Mouse (Mus musculus): Measurements from ENCODE around the gene Tmem39a.

Gene Tmem39a

DNA sequence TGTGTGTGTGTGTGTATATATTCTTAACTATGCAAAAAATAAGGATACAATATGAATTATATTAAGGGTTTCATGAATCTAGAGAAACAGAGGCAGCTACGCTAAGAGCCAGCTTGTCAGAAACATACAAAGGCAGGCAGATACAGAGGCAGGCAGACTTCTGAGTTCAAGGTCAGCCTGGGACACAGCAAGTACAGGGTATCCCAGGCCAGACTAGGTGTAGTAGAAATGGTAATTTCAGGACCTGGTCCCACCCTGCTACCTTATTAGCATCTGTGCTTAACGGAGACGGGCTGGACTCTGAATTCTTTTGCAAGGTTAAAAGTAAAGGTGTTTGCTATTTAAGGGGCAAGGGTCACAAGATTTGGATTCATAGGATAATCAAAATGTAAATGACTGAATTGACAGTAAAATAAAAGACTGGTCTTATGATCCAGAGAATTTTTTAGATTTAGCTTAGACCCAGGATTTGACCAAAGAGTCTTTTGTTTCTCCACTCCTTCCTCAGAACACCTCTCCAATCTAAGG is at the start of gene Tmem39a:
Gene Tmem39a (plus strand): TSS at position 478 of the 528 bp plus-strand sequence.
- no peak for DNase-seq (ENCODE audit: low read depth, low spot score)

DNA sequence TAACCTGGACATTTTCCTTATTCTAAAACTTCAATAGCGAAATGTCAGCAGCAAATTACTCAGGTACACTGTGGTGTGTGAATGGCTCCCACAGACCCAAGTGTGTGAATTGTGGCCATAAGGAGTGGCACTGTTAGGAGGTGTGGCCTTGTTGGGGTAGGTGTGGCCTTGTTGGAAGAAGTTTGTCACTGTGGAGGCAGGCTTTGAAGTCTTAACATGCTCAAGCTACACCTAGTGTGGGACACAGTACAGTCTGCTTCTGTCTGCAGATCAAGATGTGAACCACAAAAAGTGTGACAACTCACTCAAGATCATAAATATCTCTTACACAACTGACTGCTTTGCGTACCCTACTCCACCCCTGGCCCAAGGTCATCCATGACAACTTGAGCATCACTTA is 47.7 kb upstream of the Tmem39a start:
- no peak for DNase-seq (ENCODE audit: low read depth, low spot score)

DNA sequence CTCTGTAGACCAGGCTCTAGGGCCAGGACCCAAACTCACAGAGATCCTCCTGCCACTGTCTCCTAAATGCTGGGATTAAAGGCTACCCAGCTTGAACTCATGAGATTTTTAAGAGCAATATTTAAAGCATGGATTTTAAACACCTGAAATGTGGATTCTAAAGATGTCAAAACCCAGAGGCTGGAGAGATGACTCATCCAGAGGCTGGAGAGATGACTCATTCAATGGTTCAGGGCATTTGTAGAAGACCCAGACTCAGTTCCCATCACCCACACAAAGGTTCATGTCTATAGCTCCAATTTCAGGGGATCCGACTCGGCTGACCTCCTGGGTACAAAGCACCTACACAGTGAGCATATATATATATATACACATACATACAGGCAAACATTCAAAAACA is 39.4 kb upstream of the Tmem39a start:
- DNase-seq (ENCODE audit: low read depth, low spot score) = no peak

DNA sequence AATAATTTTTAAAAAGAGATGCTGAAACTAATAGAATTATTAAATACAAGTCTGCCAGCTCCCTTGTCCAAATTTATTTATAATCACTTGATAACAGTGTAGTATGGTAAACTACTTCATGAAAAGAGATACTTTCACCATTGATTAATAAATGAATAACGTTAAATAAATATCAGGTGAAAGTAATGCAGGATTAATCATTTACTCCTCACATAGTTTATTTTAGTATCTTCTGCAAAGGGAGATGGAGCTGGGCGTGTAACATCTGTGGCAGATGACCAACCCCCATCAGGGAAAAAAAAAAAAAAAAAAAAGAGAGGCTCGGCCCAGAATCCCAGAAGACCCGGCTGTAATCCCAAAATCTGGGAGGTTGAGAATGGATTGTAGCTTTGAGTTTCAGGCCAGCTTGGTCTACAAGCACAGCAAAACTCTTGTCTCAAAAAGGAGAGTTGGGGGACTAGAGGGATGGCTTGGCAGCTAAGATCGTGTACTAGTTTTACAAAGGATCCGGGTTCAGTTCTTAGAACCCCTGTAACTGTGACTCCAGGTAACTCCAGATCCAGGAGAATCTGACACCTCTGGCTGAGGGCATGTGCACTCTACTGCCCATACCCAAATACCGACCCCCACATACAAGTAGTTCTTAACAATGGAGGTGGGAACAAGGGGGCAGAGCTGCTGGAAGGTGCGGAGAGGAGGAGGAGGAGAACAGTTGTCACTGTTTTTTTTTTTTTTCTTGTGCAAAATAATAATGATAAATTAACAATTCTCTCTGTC is 37.1 kb upstream of the Tmem39a start:
- no peak for DNase-seq (ENCODE audit: low read depth, low spot score)

DNA sequence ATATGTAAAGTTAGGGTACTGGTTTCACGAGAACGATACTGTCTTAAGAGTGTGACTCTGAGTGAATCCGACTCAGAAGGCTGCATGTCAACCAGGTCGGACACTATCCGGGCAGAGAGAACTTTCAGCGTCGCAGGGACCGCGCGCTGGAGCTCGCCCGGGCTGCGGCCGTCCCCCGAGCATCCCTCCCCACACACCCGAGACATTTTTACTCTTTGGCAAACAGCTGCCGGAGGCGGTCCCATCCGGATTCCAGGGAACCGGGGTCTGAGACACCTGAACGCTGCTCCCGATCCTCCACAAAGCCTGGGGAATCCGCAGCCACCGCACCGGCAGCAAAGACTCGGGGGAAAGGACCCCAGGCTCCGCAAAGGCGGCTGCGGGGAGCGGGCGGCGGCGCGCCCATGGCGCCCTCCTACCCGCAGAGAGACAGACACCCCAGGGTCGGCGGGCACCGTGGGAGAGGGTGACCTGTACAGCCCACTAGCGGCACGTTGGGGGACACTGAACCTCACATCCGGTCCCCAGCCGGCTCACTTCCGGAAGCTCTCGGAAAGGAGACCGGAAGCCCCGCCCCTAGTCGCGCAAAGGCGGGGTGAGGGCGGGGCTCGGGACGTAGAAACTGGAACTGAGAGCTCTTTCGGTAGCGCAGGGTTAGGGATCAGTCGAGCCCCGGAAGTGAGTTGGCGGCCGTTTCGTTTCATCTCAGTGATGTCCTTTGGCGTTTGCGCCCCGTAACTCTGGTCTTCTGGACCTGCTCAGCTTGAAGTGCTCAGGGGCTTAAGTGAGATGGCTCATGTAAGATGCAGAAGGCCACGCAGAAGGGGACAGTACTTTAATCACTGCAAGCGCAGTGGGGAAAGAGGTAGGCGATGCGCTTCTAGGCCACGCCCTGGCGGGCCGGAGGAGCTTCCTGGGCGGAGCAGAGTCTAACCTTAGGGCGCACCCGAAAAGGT is 36.1 kb upstream of the Tmem39a start, which contains the start of gene Timmdc1:
Gene Timmdc1 (minus strand): TSS at position 535 of the 956 bp plus-strand sequence.
- DNase-seq (ENCODE audit: low read depth, low spot score) = peak; percentile 94

DNA sequence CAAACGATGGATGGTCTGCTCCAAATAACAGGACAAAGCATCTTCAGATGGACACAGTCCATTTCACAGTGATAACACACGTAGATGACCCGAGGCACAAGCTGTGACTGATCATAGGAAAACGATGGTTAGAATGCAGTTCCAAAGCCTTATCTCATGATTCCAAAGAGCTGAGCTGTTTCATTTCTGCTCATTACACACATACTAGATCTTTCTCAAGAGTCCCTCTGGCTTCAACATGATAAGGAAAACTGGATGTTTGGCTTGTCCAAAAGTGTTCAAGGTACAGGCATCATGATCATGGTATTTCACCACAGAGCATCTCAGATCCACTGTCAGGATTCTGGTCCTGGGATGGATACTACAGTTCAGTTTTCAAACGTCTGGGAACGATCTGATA is 32.2 kb upstream of the Tmem39a start:
- no peak for DNase-seq (ENCODE audit: low read depth, low spot score)

DNA sequence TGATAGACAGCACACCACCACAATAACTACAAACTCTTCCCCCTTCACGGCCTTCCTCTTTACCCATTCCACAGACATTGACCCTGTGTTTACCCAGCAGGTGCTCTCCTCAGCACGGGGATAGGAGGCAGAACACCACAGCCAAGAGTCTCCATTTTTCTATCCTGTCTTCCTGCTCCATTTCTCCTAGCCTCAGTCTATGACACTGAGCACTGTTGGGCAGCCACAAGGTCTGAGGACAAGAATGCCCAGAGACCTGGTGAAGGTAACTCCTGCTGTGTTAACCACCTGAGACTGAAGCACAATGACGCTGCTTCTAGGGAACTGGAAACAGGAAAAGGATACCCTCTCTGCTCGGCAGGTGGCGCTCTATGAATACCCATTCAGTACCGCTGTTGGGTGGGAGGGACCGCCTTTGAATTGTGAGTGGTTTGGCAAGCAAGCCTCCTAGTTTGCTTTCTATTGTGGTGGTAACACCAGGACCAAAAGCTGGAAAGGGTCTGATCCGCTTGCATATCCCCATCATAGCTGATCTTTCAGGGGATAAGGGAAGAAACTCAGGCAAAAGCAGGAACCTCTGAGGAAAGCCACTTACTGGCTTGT is 21.9 kb upstream of the Tmem39a start:
- DNase-seq (ENCODE audit: low read depth, low spot score) = peak; percentile 63

DNA sequence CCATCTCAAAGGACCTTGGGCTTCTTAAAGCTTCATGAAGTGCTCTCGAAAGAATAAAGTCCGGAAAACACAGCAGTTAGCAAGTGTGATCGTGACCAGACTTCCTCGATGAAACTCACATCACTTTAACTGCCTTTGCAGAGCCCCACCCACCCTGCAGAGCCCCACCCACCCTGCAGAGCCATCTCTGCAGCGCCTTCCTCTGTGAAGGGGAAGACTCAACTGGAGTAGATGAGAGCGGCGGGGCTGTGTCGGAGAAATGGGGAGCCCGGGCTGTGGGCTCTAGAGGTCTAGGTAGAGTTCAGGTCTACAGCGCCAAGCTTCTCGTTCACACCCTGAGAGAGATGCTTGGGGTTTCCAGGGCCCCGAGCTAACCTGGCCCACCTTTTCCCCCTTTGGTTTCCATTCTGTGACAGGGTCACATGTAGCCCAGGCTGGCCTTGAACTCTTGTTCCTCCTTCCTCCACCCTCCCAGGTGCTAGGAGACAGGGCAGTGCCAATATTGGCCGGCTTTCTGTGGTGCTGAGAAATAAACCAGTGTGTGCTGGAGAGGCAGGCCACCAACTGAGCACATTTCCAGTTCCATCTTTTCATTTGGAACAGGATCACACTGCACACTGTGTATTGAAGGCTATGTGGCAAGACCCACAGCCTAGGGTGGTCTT is 19.6 kb upstream of the Tmem39a start:
- DNase-seq (ENCODE audit: low read depth, low spot score) = no peak

DNA sequence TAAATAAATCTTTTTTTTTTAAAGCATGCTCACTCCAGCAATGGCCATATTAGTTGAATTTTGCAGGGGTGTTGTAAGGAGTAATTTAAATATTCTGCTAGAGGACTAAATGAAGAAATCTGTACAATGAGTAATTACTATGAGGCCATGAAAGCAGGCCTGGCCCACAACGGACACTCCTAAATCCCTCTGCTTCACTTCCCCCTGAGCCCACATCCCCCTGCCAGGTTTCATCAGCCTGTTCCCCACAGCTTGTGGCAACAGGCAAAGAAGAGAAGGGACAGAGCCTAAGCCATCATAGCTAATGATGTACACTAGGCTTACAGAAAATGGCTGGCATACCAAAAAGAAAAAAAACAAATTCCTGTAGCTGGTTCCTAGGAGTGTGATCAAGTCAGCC is 10.5 kb upstream of the Tmem39a start:
- no peak for DNase-seq (ENCODE audit: low read depth, low spot score)

DNA sequence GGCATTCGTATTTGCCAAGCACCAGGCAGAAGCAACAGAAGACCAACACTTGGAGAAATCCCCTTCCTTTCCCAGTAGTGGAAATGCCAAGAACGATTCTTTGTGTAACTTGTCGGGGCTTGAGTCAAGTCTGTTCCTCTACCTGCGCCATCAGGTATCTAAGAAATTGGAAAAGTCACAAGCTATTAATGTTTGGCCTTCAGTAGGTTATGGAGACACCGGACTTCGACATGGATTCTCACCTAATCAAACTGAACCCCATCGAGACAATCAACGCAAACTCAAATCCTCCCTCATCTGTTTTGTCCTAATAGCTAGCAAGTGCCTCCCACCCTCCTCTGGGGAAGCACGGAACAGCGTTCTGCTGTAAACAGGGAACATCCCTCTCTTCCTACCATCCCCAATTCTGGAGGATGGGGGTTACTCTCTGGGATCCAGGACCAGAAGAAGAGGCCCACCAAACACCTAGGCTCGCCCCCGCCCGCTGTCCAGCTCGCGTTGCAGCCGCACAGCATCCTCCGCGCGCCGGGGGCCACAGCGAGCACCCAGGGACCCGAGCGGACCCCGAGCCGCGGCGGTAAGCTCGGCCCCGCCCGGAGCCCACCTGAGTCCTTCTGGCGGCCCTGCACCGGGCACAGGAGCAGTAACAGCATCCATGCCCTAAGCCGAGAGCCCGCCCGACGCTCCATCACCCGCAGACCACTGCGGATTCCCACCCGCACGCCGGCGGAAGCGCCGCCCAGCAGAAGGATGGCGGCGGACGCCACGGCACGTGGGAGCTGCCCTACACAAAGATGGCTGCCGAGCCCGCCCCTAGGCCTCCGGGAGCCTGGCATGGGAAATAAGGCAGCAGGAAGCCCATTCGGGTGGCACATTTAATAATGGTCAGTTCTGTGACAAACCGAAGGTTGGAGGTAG is 8.8 kb upstream of the Tmem39a start, which contains the start of gene Poglut1:
Gene Poglut1 (minus strand): TSS at position 780 of the 918 bp plus-strand sequence.
- DNase-seq (ENCODE audit: low read depth, low spot score) = peak; percentile 65

DNA sequence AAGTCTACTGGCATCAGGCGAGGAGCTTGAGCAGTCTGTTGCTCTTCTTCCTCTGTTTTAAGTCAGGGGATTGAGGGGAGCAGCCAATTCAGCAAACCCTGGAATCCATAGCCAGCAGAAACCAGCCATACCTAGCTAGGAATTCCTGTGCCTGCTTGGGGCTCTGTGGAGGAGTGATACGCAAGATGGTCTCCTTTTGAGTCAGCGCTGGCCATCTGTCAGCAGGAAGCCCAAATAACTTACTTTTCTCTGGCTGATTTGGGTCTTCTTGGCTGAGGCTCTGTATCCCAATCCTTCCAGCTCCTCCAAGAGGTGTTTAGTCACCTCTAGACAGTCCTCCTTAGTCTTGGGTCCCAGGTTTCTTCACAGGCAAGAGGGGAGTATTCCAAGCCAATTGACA is 2.5 kb upstream of the Tmem39a start:
- DNase-seq (ENCODE audit: low read depth, low spot score) = no peak

DNA sequence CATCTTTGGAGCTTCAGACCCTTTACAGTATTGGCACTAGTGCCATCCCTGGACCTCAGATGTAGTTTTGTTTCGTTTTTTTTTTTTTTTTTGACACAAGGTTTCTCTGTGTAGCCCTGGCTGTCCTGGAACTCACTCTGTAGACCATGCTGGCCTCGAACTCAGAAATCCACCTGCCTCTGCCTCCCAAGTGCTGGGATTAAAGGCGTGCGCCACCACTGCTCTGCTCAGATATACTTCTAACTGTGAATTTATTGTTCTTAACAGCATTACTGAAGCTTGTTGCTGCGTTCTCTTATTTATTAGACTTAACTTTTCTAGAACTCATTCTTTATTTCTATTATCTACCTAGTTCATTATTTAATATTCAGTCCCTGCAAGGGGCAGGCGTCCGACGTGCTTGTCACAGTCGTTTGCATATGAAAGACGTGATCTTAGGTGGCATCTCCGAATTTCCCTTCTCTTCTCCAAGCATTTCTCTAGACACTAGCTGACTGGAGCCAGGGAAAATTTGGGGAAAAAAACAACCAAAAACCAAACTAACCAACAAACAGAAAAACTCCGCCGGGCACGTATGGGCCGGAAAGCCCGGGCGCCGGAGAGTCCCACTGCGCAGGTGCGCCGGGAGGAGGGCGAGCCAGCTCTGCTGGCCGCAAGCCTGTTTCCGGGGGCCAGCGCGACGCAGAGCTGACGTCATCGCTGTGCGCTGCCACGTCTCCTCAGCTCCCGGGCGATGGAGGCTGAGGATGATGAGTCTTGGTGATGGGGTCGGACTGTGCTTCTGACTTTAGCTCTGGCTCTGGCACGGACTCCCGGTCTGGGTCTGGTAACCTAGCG is 3.9 kb downstream of the Tmem39a start:
- DNase-seq (ENCODE audit: low read depth, low spot score) = peak; percentile 93

DNA sequence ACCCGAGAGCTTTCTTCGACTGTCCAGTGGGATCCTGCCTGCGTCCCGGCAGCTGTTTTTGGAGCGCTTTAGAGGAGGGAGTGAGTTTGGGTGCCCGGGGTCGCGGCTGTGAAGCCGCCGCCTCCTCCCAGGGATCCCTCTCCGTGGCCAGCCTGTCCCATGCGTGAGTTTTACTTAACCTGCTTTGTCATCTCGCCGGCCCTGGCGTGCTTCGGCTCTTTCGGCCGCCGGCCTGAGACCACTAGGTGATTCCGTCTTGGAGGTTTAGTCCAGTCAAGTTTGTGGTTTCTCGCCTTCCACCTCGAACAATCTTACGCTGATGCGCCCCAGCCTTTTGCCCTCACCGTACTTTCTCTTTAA is 4.5 kb downstream of the Tmem39a start:
- no peak for DNase-seq (ENCODE audit: low read depth, low spot score)

DNA sequence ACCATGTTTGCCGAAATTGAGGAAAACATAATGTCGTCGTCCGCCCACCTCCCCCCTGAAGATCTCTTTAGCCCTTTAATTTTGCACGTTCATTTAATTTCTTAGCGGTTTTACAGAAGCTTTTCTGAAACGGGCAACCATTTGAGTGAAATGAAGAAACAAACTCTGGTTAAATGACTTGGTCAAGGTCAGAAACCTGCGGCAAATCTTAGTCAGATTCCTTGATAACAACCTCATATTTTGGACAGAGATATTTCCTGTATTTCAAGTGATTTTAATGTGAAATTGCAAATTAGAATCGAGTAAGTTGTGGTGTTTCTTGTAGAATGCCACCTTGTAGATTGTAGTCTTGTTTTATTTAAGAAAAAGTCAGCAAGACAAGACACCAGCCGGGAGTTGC is 5.0 kb downstream of the Tmem39a start:
- DNase-seq (ENCODE audit: low read depth, low spot score) = no peak

DNA sequence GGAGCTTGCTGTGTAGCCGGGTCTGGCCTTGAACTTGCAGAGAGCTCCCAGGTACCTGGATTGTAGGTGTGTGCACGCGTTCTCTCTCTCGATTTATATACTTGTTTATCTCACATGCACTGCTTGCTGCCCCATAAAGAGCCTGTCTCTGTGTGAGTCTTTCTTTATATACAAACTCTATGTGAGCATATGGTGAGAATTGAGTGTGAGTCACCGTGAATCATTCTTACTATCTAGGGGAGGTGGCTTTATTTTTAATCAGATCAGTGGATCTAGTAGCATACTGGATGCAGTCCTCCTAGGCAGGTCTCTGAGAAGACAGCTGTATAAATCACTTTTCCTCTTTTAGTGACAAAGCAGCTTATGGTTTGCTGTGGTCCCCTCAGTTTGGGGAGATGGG is 9.7 kb downstream of the Tmem39a start:
- no peak for DNase-seq (ENCODE audit: low read depth, low spot score)

DNA sequence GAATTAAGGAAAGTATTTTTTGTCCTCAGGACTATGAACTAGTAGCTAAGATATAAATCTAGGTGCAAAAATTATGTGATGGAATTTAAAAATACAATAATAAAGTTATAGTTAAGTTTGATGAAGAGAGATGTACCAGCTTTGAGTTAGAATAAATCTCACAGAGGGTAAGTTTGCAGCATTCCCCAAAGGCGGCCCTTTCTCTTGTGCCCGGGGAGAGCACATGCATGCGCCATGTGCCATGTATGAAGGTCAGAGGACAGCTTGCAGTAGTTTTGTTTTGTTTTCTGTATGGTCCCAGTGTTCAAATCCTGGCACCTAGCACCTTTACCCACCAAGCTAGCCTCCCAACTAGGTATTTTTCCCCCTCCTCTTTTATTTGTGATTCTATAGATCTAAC is 13.0 kb downstream of the Tmem39a start:
- no peak for DNase-seq (ENCODE audit: low read depth, low spot score)

DNA sequence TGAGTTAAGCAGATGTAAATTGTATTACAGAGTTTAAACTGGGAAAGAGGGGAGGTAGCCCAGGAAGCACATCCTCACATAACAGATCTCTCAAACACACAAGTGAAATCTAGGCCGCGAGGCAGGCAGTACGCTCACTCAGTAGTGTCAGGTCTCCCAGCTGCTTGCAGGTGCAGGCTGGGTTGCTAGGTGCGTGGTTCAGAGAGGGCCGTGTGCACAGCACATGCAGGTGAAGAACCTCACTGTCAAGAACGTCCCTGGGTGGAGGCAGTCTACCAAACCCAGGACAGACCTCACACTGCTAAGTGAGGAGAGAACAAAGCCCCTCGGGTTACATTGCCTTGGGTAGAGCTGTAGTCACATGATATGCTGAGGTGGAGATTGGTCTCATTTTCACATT is 26.3 kb downstream of the Tmem39a start:
- no peak for DNase-seq (ENCODE audit: low read depth, low spot score)

DNA sequence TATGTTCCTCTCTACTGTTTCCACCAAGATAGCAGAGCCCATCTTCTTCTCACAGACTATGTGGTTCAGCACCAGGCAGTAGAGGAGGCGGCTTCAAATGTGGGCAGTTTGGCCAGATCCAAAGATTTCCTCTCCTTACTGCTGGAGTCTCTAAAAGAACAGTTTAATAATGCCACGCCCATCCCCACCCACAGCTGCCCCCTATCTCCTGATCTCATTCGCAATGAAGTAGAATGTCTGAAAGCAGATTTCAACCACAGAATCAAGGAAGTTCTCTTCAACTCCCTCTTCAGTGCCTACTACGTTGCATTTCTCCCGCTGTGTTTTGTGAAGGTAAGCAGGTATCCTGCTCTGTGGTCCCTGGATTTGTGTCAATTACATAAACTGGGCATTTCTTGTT is 26.7 kb downstream of the Tmem39a start:
- DNase-seq (ENCODE audit: low read depth, low spot score) = no peak

DNA sequence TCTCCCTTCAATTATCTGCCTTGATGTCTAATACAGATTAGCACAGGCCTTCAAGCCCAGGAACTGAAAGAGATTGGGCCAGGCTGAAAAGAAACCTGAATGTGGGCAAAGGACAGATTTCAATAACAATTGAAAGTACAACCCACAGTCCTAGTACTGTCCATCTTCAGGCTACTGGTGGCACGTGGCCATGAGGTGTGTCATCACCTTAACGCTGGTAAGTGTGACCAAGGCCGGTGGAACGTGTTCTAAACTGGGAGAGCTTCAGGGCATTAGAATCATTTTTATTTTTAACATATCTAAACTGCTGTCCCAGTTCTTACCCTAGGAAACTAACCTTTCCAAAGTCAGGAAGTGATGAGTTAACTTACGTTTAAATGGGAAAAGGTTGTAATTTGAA is 28.7 kb downstream of the Tmem39a start:
- DNase-seq (ENCODE audit: low read depth, low spot score) = no peak

Measured in retina, postnatal 7 days (tissue).